ENCODE assay signal across 8 mouse cellular contexts in genomic region chr1:128417533-128417888, GRCm38 (mm10). TPM values are rescaled to one million over a fixed set of nuclear protein-coding genes. Genes with fewer than 3 reads are reported as not detected.
DNase-seq lines count a peak whose midpoint lies in the region; ATAC-seq lines count a peak whose summit lies in the region.

No protein-coding gene starts in this region.

- peaks cover 23% of the 10 kb centered on the region for H3K36me3 ChIP-seq in erythroblast, embryonic 14.5 days (ENCODE audit: control insufficient read depth)
- H3K36me3 ChIP-seq in limb, embryonic 11.5 days (ENCODE audit: control insufficient read depth, insufficient read depth, low read length) = no peaks in the 10 kb centered on the region
- peaks cover 9% of the 10 kb centered on the region for H3K36me3 ChIP-seq in midbrain, embryonic 13.5 days

- no peak overlapping the region for H3K27ac ChIP-seq in brown adipose tissue, adult 24 weeks (replicated peaks; ENCODE audit: low read depth, low read length)
- no peak overlapping the region for H3K27ac ChIP-seq in limb, embryonic 11.5 days (replicated peaks; ENCODE audit: low read depth, low read length)
- H3K27ac ChIP-seq in midbrain, embryonic 13.5 days = peak overlapping the region; percentile 56; the same call in 1 of the 2 replicates

- WGBS in limb, embryonic 11.5 days = 36% methylated on average over 5 of the region's 5 CpGs
- 35% methylated on average over 5 of the region's 5 CpGs for whole genome bisulfite sequencing in midbrain, embryonic 13.5 days

- no peak overlapping the region; the same call in 1 of the 2 replicates for H3K4me2 ChIP-seq in limb, embryonic 11.5 days (ENCODE audit: low read depth, severe bottlenecking)
- H3K4me2 ChIP-seq in midbrain, embryonic 13.5 days (replicated peaks) = peak overlapping the region; percentile 72

- no peaks in the 10 kb centered on the region; the same call in 1 of the 2 replicates for H3K27me3 ChIP-seq in erythroblast, embryonic 14.5 days (ENCODE audit: control insufficient read depth)
- H3K27me3 ChIP-seq in limb, embryonic 11.5 days (ENCODE audit: control insufficient read depth, insufficient read depth, low read length) = no peaks in the 10 kb centered on the region
- no peaks in the 10 kb centered on the region for H3K27me3 ChIP-seq in midbrain, embryonic 13.5 days

- peak; percentile 15 for DNase-seq in kidney, postnatal 10 days
- no peak for DNase-seq in kidney, postnatal 14 days
- no peak for DNase-seq in limb, embryonic 11.5 days (ENCODE audit: low spot score)
- DNase-seq in natural killer cell, adult 2 months (ENCODE audit: low spot score in 2 of 2) = no peak
- DNase-seq in kidney, adult 9 months = no peak

- H3K9ac ChIP-seq in limb, embryonic 11.5 days (ENCODE audit: low read length) = no peak overlapping the region
- no peak overlapping the region for H3K9ac ChIP-seq in midbrain, embryonic 13.5 days (replicated peaks)

- no peaks in the 10 kb centered on the region for H3K4me1 ChIP-seq in brown adipose tissue, adult 24 weeks (ENCODE audit: control insufficient read depth, insufficient read depth, insufficient read length, low read length)
- peaks cover 19% of the 10 kb centered on the region for H3K4me1 ChIP-seq in erythroblast, embryonic 14.5 days (ENCODE audit: control insufficient read depth)
- no peaks in the 10 kb centered on the region for H3K4me1 ChIP-seq in limb, embryonic 11.5 days (ENCODE audit: control insufficient read depth, insufficient read depth, low read length)
- H3K4me1 ChIP-seq in midbrain, embryonic 13.5 days (replicated peaks) = 0 out of 2 replicates have a peak, but pooled peaks cover 2% of the 10 kb centered on the region

- peak; percentile 56 for ATAC-seq in limb, embryonic 11.5 days (ENCODE audit: insufficient number of reproducible peaks, low FRiP score, low TSS enrichment, low read depth)
- ATAC-seq in midbrain, embryonic 13.5 days = peak; percentile 17

- peak overlapping the region; percentile 88; the same call in 1 of the 2 replicates for H3K4me3 ChIP-seq in brown adipose tissue, adult 24 weeks (ENCODE audit: insufficient read depth, low read depth, low read length)
- H3K4me3 ChIP-seq in erythroblast, embryonic 14.5 days (replicated peaks) = peak overlapping the region; percentile 100
- H3K4me3 ChIP-seq in limb, embryonic 11.5 days (ENCODE audit: low read depth, low read length) = peak overlapping the region; percentile 78; the same call in 1 of the 2 replicates
- H3K4me3 ChIP-seq in midbrain, embryonic 13.5 days (replicated peaks) = peak overlapping the region; percentile 91

- H3K9me3 ChIP-seq in erythroblast, embryonic 14.5 days (ENCODE audit: control insufficient read depth, low read length) = no peaks in the 10 kb centered on the region
- no peaks in the 10 kb centered on the region for H3K9me3 ChIP-seq in limb, embryonic 11.5 days (ENCODE audit: control insufficient read depth, low read length)
- no peaks in the 10 kb centered on the region for H3K9me3 ChIP-seq in midbrain, embryonic 13.5 days

RNA-seq across cellular contexts. Expression of gene Dars, which starts 0.3 kb away (rescaled TPM):
- polyA plus RNA-seq in brown adipose tissue, adult 24 weeks (2012; ENCODE audit: insufficient read depth, insufficient read length, missing spikeins) = 70.1 and 74.0 TPM in 2 replicates
- 4.9 and 5.1 TPM in 2 replicates for polyA plus RNA-seq in erythroblast, embryonic 14.5 days (2012)
- 92.4 and 104 TPM in 2 replicates for polyA plus RNA-seq in limb, embryonic 11.5 days (2014; fragmentation: Nextera tagmentation; extraction: Ambion mirVana)
- polyA plus RNA-seq in midbrain, embryonic 13.5 days (2015; fragmentation: Nextera tagmentation; extraction: Ambion mirVana) = 136 and 140 TPM in 2 replicates

RNA-seq across cellular contexts. Expression of gene Mcm6, which starts 58.0 kb away (rescaled TPM):
- polyA plus RNA-seq in brown adipose tissue, adult 24 weeks (2012; ENCODE audit: insufficient read depth, insufficient read length, missing spikeins) = 1.9 and 2.1 TPM in 2 replicates
- 3.2 and 3.9 TPM in 2 replicates for polyA plus RNA-seq in erythroblast, embryonic 14.5 days (2012)
- polyA plus RNA-seq in limb, embryonic 11.5 days (2014; fragmentation: Nextera tagmentation; extraction: Ambion mirVana) = 333 and 336 TPM in 2 replicates
- polyA plus RNA-seq in midbrain, embryonic 13.5 days (2015; fragmentation: Nextera tagmentation; extraction: Ambion mirVana) = 93.8 and 94.1 TPM in 2 replicates

Comparison
In these comparisons a context has a peak if more than half of its experiments do, and no peak if none do; other contexts are left out.
1. RNA of gene Dars, which starts 0.3 kb away (polyA plus RNA-seq): 136 to 140 TPM in midbrain, embryonic 13.5 days, 92.4 to 104 TPM in limb, embryonic 11.5 days and 70.1 to 74.0 TPM in brown adipose tissue, adult 24 weeks; 4.9 to 5.1 TPM in erythroblast, embryonic 14.5 days; every median in the first group is over 10 times any median in the second.
2. RNA of gene Mcm6, which starts 58.0 kb away (polyA plus RNA-seq): 333 to 336 TPM in limb, embryonic 11.5 days and 93.8 to 94.1 TPM in midbrain, embryonic 13.5 days; 3.2 to 3.9 TPM in erythroblast, embryonic 14.5 days and 1.9 to 2.1 TPM in brown adipose tissue, adult 24 weeks; every median in the first group is over 10 times any median in the second.
3. Peak in every context shown above with its lines, with median percentiles within 50 percentile points of each other: H3K4me3 ChIP-seq.